Mouse (Mus musculus) spleen, postnatal 36 days (tissue): Measurements from ENCODE around the gene Strbp.
A peak's percentile ranks its signal among the peaks of the same experiment; 100 is the strongest.

Source experiments
- DNase-seq, 2 experiments: peaks; one replicate each; pipeline ENCODE4 v3.0.0; 2022; ENCODE audit warnings: low spot score in 2 of 2, mixed read lengths in 1 of 2

Strbp gene

DNA sequence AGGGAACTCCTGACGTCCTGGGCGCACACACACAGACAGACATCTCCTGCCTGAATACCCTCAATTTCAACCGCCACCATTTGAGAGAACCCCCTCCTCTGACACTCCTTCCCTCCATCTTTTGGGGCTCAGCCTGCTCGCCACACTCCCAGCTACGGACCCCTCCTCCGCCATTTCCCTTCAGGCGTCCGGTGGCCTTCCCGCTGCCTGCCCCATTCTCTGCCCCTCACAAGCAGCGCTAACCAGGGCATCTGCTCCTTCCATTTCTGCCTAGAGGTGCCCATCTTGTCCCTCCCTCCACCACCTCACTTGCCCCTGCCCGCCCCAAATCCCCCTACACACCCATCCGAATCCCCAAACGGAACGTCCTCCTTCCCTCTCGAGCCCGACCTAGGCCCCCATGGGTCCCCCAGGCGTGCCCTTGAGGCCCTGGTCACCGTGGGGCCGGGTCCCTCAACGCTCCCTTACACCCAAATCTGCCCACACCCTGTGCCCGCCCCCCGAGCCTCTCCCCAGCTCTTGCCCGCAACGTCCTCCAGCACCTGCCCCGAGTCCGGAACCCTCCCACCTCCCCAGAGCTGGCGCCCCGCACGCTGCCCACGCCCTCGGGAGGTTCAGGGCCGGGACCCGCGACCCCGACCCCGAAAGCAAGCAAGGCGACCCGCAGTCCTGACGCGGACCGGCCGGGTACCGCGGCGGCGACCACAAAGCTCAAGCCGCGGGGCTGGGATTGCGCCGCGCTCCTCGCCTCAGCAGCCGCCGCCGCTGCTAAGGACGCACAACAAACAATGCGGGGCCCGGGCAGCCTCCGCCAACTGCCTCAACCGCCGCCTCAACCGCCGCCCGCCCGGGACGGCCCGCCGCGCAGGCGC is 1.1 kb downstream of the Strbp start:
- peak; percentile 40 to 51 for DNase-seq

DNA sequence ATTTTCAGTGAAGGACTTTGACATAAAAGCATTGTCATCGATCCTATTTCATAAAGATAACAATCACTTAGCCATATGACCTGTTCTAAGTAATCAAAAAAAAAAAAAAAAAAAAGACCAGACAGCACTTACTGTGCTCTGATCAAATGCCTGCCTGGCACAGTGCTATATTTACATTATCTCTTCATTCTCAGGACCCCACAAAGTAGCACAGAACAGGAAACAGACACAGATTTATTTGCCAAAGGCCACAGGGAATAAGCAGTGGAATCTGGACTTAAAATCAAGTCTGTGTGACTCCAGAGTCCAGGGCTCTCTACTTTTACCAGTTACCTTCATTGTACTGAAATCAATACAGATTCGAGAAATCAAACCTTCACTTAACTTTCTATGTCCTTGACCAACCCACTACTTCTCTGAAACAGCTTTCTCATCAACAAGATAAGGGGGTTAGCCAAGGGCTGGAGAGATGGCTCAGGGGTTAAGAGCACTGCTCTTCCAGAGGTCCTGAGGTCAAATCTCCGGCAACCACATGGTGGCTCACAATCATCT is 14.5 kb downstream of the Strbp start:
- no peak for DNase-seq

DNA sequence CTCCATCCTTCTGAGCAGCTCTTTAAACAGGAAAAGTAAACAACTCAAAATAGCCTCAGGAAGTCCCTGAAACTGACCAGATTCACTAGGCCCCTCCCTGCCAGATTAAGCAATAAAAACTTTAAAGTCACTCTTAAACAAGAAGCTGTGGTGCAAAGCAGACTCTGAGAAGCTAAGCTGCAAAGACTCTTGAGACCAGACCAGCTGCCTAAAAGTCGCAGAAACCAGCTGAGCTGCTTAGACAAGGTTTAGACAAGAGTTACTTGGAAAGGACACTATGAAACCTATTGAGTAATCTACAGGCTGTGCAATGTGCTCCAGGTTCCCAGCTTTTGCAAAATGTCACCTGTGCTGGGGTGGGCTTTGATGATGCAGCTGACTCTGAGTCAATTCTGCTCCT is 16.6 kb downstream of the Strbp start:
- no peak for DNase-seq

DNA sequence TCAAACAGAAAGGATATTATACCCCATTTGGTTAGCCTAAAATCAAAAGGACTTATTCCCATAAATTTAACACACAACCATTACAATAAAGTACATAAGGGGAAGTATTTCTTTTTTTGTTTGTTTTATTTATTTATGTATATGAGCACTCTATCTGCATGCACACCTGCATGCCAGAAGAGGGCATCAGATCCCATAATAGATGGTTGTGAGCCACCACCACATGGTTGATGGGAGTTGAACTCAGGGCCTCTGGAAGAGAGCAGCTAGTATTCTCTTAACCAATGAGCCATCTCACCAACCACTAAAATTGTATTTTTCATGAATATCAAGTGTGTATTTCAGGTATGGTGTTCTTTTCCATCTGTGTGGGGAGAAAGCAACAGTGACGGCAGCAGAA is 18.8 kb downstream of the Strbp start:
- no peak for DNase-seq

DNA sequence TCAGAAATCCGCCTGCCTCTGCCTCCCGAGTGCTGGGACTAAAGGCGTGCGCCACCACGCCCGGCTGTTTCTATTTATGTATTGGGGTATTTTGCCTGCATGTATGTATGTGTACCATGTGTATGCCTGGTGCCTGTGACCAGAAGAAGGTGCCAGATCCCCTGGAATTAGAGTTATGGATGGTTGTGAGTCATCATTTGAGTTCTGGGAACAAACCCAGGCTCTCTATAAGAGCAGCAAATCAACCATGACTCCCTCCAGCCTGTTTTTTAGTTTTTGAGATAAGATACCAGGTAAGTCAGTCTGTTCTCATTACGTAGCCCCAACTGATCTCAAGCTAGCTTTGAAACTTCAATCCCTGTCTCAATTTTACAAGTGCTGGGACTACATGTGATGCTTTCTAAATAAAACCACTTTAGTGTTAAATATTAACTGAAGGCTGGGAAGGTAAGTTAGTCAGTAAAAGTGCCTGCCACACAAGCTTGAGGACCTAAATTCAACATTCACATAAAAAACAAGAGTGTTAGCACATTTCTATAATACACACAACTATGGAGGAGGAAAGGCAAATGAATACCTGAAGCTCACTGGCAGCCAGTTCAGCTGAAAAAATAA is 21.4 kb downstream of the Strbp start:
- DNase-seq, result no peak

DNA sequence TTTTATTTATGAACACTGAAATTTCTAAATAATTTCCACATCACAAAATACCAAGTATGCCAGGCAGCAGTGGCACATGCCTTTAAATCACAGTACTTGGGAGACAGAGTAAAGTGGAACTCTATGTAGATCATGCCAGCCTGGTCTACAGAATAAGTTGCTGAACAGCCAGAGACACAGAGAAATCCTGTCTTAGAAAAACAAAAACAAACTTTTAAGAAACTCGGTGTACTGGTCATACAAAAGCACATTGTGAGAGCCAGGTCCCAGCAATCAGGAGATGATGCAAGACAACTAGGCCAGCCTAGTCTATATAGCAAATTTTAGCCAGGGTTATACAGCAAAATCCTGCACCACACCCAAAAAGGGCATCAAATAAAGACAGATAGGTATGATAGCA is 52.6 kb downstream of the Strbp start:
- no peak for DNase-seq

DNA sequence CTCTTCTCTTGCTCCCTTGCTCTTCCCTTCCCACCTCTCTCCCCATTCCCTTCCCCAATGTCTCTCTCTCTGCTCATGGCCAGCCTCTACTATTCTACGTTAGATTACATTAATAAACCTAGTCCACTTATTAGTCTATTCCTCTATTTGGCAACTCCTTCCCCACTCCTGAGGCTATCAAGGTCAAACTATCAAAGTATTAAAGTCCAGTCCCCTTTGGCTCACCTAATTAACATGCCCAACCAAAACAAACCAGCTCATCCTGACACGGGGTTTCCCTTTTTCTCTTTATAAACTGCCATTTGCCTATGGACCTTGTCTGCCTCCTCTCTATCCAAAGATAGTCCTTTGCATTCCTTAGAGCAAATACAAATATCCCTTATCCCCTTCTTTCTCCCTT is 54.1 kb downstream of the Strbp start:
- DNase-seq, result no peak

DNA sequence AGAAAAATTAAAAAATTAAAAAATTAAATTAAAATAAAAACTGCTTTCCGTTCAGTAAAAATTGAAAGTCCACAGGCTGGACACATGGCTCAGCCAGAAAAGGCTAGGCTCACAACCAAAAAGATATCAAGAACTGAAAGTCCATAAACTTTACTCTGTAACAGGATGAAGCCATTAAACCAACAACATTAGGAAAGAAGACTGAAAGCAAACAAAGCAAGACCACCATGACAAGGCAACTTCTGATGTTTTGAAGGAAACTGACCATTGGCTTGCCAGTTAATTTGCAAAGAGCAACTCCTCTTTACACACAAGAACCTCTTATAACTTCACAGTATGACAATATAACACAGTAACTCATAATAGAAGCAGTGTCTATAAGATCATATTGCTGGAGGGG is 54.7 kb downstream of the Strbp start:
- no peak for DNase-seq

DNA sequence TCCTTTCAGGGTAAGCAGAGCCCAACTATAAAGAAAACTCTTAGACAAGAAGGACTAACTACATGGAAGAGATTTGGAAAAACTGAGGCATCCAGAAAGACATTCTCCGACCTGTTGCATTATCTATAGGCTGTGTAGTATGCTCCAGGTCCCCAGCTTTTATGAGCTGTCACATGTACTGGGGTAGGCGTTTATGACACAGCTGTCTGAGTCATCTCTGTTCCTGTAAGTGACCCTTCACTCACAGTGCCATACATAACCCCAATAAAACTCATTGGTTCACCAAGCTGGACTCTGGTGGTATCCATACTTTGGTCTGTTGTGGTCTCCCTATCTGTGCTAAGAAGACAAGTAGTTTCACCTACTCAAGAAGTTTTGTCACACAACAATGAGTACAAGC is 80.3 kb downstream of the Strbp start:
- no peak for DNase-seq

DNA sequence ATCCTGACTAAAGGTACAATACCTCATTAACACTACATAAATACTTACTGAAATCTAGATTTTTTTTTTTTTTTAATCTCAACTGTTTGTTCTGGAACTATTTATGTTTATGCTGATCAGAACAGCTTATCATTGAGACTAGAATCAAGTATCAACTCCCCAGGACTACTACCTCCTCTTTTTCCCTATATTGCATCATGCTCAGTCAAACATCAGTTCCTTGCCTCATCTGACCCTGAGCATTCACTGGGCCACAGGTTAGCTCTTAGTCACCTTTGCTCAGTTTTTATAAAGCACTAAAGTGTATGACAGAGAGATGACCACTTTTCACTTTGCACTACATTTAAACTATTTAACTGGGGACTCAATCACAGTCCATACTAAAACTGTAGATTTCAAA is 115.7 kb downstream of the Strbp start:
- DNase-seq, result no peak

DNA sequence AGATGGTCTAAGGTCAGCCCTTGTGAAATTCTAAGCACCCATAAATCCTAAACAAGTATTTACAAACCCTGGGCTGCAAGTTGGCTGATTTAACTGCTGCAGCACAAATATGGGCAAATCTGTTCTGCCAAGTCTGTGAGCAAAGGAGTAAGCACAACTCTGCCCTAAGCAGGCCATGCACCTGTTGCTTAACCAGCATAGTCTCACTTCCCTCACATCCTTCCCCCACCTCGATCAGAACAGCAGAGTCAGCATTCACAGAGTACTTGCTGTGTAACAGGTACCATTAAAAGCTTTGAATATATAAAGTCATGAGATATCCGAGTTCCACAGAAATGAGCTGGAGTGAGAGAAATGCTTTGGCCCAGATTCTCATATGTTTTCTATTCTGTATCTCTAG is 125.5 kb downstream of the Strbp start:
- no peak for DNase-seq

DNA sequence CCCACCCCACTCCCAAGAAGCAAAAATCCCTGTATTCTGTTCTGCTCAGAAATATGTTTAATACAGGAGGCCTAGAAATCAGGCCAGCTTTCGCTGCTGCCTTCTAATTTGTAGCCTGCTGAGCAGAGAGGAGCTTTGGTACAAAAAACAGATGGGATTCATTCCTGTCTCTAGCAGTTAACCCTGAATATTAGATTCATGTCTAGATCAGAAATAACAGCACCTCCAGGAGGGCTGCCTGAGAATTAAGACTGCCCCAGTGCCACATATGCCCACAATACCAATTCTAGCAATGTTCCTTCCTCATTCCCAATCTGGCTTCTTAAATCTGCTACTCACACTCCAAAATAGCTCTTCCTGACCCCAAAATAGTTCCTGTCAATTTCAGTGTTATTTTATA is 127.0 kb downstream of the Strbp start:
- no peak for DNase-seq

DNA sequence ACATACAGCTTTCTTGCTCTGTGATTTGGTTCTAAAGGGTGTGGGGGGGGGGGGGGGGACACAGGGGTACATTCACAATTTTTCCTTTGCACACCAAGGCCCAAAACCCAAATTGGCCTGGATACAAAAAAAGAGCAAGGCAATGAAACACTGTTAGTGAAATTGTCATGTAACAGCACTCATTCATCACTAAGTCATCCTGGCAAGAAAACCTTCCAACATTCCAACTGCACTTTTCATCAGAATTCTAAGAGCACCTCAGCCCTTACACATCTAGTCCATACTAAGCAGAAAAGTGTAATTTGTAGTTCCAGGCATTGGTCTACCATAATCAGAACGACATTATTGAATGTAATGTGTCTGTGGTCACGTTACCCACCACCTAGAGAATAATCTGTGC is 131.5 kb downstream of the Strbp start:
- DNase-seq, result no peak

DNA sequence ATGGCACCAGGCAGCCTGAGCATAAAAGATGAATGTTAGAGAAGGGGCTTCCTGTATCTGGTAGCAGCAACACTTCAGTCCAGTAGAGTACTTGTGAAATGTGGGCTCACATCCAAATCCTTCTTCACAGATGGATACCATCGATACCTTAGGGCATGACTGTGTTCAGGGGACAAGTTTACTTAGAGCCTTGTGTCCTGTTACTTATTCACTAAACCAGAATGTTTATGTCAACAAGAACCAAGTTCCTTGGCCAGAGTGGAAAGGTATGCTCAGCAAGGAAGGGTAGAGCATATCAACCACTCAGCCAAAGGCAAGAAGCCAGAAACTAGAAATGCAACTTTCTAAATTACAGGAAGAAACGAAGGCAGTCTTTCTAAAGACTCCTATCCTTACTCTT is 133.0 kb downstream of the Strbp start:
- no peak for DNase-seq

DNA sequence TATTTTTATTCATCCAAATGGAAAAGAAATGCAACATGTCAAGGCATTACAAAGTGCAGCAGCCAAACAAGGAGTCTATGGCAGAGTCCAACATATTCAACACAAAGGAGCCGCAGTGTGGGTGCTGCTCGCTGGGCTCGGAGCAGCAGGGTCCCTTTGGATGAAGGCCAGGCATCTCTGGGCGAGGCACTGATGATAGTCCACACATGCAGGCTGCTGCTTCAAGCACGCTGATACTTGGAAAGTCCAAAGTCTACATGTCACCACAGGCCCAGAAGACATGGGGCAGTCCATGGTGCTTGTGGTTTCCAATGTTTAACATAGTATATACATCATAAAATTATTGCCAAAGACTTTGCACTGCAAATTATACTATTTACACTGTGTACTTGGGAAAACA is 133.8 kb downstream of the Strbp start:
- no peak for DNase-seq

DNA sequence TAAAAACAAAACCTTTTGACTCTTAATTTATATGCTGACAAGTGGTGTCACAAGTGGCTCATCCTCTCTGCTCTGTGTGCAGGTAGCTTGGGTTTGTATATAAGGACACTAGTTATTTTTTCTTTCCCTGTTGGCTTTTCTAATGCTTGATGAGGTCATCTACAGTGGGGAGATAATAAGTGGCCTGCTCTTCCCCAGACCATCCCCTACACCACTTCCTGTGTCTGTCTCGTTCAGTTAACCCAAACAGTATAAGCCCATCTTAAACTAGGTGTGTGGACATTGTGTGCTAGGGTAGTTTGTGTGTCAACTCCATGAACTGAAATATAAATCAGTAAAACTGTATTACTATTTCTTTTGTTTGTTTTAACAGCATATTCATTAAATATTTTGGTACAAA is 137.6 kb downstream of the Strbp start:
- DNase-seq, result no peak

DNA sequence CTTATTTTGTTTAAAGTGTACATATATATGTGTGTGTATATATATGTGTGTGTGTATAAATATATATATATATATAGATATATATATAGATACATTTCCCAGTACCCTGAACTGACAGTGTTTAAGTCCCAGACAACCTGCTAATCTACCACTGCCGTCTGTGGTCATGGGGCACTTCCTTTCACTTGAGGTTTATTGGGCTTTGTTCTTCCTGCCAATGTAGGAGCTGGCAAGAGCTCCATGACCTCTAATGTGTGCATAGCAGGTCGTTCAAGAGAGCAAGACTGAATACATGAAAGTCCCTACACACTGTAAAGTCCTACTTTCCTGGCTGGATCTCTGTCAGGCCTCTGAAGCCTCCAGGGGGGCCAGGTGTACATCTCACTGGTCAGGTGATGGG is 138.1 kb downstream of the Strbp start:
- DNase-seq, result peak in 1 of 2 experiments; percentile 3

DNA sequence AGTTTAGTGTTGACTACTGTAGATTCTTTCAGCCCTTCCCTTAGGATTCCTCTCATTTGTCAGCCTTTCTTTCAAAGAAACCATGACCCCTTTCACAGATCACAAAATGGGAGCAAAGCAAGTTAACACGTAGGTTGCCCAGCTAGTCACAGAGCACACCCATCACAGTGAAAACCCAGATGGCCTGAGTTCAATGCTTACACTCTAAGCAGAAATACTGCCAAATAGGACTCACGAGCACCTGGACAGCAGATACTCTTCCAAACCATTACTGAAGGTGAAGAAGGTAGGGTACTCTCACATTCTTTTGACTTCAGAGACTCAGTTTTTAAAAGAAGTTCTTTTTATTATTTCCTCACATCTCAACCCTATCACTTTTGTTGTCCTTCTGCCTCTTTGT is 147.3 kb downstream of the Strbp start:
- no peak for DNase-seq

DNA sequence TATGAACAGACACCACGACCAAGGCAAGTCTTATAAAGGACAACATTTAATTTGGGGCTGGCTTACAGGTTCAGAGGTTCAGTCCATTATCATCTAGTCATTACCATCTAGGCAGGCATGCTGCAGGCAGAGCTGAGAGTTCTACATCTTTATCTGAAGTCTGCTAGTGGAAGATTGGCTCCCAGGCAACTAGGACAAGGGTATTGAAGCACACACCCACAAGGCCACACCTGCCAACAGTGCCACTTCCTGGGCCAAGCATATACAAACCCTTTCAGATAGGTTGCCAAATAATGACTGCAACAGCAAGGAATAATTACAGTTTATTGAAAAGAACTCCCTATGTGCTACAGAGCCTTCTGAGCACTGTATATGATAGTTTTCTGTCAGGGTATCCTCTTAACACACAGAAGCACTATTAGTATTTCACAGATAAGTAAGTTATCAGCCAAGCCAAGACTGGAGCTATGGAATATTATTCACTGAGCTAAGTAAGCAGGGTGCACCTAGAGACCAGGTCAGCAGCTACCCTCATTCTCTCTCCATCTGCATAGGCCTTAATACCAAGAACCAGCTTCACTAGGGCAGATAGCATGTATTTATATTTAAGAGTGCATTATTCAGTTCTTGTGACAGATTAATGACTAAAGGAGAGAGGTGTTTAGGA is 154.2 kb downstream of the Strbp start:
- peak; percentile 36 to 53 for DNase-seq

DNA sequence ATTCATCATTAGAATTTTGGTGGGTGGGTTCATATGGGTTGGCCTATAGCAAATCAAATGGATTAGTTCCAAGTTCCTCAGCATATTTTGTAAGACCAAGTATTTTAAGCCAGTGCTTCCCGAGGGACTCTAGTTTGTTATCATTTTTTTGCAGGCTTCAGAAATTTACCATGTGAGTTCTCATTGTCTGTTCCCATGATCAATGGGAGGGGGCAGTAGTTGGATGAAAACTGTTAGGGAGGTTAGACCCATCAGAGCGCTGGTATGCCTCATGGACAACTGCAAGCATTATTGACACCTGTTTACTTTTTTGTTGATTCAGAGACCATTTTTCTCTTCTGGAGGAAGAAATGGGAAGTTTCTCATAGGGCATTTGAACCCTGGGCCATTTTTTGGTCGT is 172.0 kb downstream of the Strbp start:
- DNase-seq, result no peak

DNA sequence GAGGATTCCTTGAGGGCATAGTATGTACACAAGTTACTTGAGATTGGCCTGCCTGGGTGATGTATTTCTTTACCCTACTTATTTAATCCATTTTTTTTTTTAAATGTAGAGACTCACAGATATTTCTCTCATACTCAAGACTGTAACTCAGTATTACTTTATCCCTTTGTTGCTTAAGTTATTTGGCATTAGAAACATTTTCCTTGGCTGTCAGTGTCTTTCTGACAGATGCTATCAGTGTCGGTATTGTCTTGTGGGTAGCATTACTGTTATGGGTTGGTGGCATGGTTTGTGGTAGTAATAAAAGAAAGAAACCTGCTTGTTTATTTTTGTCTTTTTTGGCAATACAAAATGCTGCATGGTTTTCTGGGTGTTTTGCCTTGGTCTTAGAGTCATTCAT is 172.9 kb downstream of the Strbp start:
- DNase-seq, result no peak

DNA sequence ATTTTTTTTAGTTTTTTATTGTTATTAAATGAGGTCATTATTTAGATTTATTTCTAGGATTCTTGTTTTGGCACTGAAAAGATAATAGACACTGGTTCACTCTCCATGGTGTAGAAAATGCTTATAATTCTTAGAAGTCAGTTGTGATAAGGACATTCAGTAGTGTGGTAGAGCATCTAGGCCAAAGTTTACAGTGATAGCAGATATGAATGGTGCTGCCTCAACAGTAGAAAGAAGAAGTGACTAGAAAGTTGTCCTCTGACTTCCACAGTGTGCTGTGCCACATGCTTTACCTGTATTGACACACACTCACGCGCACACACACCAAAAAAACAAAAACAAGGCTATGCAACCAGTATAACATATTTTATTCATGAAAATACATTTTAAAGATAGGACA is 174.3 kb downstream of the Strbp start:
- no peak for DNase-seq

DNA sequence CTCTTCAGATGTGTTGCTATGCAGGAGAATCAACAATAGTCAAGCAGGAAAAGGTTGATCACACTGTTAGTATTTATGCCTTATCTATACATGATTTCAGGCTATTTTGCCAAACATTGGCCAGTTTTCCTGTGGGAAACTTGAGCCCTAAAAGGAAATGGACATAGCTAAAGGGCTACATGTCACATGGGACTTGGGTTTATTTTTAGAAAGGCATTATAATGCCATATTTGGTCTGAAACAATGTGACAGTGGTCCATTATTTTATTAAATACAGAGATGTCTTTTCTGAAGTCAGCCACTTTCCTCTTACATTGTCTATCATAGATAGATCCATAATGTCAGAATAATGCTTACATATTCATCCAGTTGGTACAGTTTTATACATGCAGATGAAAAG is 176.1 kb downstream of the Strbp start:
- no peak for DNase-seq
